Mouse (Mus musculus): ENCODE data around the gene Ift46. TPM values are rescaled to one million over a fixed set of nuclear protein-coding genes. Genes with fewer than 3 reads are reported as not detected.

Gene Ift46
- polyA plus RNA-seq, 1 experiment: 42.2 TPM

DNA sequence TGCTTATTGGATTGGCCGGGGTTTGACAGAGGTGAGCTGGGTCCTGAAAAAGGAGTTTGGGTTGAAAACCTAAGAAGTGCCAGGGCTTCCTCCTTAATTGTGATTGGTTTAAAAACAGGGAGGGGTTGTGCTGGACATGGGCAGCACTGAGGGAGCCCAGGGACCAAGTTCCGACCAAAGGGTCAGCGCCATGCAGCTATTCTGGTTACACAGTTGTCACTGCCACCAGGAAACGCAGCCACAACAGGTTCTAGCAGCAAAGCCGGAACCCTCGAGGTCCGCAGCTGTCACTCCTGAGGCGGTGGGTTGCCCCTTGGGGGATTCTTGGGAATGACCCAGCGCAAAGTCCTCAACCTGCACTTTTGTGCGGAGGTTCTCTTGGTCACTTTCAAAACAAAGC, 37.0 kb downstream of the Ift46 start:
- H3K4me3 ChIP-seq (replicated peaks; ENCODE audit: control insufficient read depth, low read depth, low read length): no peak overlapping the region
- 89% methylated on average over 10 of the region's 10 CpGs for WGBS
- H3K4me1 ChIP-seq (ENCODE audit: control insufficient read depth, insufficient read depth, low read length): no peaks in the 10 kb centered on the region
- no peak overlapping the region for H3K27ac ChIP-seq (ENCODE audit: control insufficient read depth, insufficient read depth, low read depth, low read length, poor library complexity)
- TF ChIP-seq CTCF (IDR thresholded peaks at IDR 0.05; ENCODE audit: control insufficient read depth, insufficient read depth, low read length) (no peak), POLR2A (IDR thresholded peaks at IDR 0.05; ENCODE audit: borderline replicate concordance, control insufficient read depth, low read depth, low read length) (no peak)

DNA sequence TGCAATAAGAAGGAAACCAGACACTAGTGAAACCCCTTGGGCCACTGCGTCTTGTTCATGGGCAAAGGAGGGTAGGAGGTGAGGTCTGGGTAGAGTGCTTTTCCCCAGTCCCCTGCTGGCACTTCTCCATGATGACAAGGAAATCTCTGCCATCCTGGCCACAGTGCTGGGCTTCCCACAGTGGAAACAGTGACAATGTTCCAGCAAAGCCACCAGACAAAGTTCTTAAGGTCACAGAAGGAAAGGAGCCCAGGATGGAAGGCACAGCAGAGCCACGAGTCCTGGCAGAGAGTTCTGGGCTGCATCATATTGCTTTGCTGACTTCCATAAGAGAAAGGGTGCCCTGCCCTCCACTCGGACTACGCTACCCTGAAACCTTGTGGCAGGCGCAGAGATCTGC, 37.8 kb downstream of the Ift46 start:
- H3K4me1 ChIP-seq (ENCODE audit: control insufficient read depth, insufficient read depth, low read length): no peaks in the 10 kb centered on the region
- no peak overlapping the region for H3K27ac ChIP-seq (ENCODE audit: control insufficient read depth, insufficient read depth, low read depth, low read length, poor library complexity)
- H3K4me3 ChIP-seq (replicated peaks; ENCODE audit: control insufficient read depth, low read depth, low read length): no peak overlapping the region
- 95% methylated on average over 5 of the region's 5 CpGs for WGBS
- TF ChIP-seq POLR2A (IDR thresholded peaks at IDR 0.05; ENCODE audit: borderline replicate concordance, control insufficient read depth, low read depth, low read length): no peak
- no peak for TF ChIP-seq CTCF (IDR thresholded peaks at IDR 0.05; ENCODE audit: control insufficient read depth, insufficient read depth, low read length)

DNA sequence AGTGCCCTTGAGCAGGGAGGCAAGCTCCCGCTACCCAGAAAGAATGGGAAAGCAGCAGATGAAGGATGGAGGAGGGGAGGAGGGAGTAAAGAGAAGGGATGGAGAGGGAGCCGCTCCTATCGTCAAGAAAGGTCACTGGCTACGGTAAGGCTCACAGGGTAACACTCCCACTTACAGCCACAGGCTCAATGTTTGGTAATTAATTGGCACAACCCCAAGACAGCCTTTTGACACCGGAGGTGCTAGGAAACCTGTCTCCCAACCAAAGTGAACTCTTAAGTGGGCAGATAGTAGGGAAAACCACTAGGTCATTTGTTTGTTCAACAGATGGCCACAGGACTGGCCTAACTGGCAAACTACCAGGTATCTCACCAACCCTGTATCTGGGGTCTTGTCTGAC, 39.4 kb downstream of the Ift46 start:
- Histone ChIP-seq H3K27ac (ENCODE audit: control insufficient read depth, insufficient read depth, low read depth, low read length, poor library complexity) (no peak overlapping the region), H3K4me3 (replicated peaks; ENCODE audit: control insufficient read depth, low read depth, low read length) (no peak overlapping the region), H3K4me1 (ENCODE audit: control insufficient read depth, insufficient read depth, low read length) (no peaks in the 10 kb centered on the region)
- no peak for TF ChIP-seq POLR2A (IDR thresholded peaks at IDR 0.05; ENCODE audit: borderline replicate concordance, control insufficient read depth, low read depth, low read length)
- TF ChIP-seq CTCF (IDR thresholded peaks at IDR 0.05; ENCODE audit: control insufficient read depth, insufficient read depth, low read length): no peak
- WGBS: 90% methylated on average over 5 of the region's 5 CpGs

DNA sequence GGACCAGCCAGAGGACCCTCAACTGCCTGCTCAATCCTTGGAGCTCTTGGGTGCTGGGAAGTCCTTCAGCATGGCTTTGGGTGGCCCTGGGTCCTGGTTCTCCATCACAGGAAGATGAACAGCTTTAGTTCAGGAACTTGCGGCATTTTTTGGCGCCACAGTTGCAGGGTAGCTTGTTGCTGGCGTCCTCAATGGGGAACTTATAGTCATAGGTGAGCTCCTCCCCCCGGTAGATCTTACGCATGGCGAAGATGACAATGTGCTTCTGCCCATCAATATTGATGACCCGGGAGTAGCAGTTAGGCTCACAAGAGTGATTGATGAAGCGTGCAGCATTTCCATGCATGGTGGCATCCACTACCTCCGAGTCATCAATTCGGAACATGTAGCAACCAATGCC, 40.1 kb downstream of the Ift46 start:
- no peak for TF ChIP-seq CTCF (IDR thresholded peaks at IDR 0.05; ENCODE audit: control insufficient read depth, insufficient read depth, low read length)
- no peak for TF ChIP-seq POLR2A (IDR thresholded peaks at IDR 0.05; ENCODE audit: borderline replicate concordance, control insufficient read depth, low read depth, low read length)
- 88% methylated on average over 10 of the region's 10 CpGs for WGBS

DNA sequence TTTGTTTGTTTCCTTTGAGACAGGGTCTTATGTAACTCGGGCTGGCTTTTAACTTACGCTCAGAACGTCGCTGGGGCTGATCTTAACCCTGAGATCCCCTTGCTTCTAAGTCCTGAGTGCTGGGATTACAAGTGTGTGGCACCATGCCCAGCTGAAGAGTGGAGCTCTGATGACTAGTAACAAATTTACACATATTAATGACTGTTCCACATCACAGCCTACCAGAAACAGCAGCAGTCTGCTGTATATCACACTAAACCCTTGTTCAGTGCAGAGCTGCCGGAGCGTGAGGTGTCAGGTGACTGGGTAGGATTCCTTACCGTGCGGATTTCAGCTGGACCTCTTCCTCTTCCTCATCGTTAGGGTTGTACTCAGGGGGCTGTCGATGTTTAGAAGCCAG, 42.6 kb downstream of the Ift46 start:
- Histone ChIP-seq H3K4me1 (ENCODE audit: control insufficient read depth, insufficient read depth, low read length) (no peaks in the 10 kb centered on the region), H3K27ac (ENCODE audit: control insufficient read depth, insufficient read depth, low read depth, low read length, poor library complexity) (no peak overlapping the region), H3K4me3 (replicated peaks; ENCODE audit: control insufficient read depth, low read depth, low read length) (no peak overlapping the region)
- TF ChIP-seq POLR2A (IDR thresholded peaks at IDR 0.05; ENCODE audit: borderline replicate concordance, control insufficient read depth, low read depth, low read length) (no peak), CTCF (IDR thresholded peaks at IDR 0.05; ENCODE audit: control insufficient read depth, insufficient read depth, low read length) (no peak)
- 86% methylated on average over 10 of the region's 10 CpGs for WGBS

More for the DNA sequence above, 40.1 kb downstream of the Ift46 start:
- Histone ChIP-seq H3K27ac (ENCODE audit: control insufficient read depth, insufficient read depth, low read depth, low read length, poor library complexity) (no peak overlapping the region), H3K4me1 (ENCODE audit: control insufficient read depth, insufficient read depth, low read length) (no peaks in the 10 kb centered on the region), H3K4me3 (replicated peaks; ENCODE audit: control insufficient read depth, low read depth, low read length) (no peak overlapping the region)

DNA sequence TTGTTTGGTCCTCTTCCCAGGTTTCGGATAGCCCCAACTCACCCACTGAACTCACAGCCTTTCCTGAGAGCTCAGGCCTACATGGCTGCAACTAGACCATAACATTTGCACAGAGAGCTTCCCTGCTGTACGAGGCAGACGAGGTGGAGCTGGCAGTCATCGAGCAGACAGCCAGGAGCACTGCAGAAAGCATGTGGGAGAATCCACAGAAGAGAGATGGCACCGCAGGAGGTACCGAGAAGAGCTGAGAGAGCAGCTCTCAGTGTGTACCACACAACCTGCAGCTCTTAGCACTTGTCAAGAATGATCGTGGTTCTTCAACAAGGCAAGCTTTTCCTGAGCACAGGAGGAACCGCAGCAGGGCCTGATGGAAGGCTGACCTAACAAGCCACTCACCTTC, 46.5 kb downstream of the Ift46 start:
- TF ChIP-seq POLR2A (IDR thresholded peaks at IDR 0.05; ENCODE audit: borderline replicate concordance, control insufficient read depth, low read depth, low read length): no peak
- no peak for TF ChIP-seq CTCF (IDR thresholded peaks at IDR 0.05; ENCODE audit: control insufficient read depth, insufficient read depth, low read length)
- 92% methylated on average over 8 of the region's 8 CpGs for WGBS
- no peak overlapping the region for H3K27ac ChIP-seq (ENCODE audit: control insufficient read depth, insufficient read depth, low read depth, low read length, poor library complexity)
- no peaks in the 10 kb centered on the region for H3K4me1 ChIP-seq (ENCODE audit: control insufficient read depth, insufficient read depth, low read length)
- no peak overlapping the region for H3K4me3 ChIP-seq (replicated peaks; ENCODE audit: control insufficient read depth, low read depth, low read length)

DNA sequence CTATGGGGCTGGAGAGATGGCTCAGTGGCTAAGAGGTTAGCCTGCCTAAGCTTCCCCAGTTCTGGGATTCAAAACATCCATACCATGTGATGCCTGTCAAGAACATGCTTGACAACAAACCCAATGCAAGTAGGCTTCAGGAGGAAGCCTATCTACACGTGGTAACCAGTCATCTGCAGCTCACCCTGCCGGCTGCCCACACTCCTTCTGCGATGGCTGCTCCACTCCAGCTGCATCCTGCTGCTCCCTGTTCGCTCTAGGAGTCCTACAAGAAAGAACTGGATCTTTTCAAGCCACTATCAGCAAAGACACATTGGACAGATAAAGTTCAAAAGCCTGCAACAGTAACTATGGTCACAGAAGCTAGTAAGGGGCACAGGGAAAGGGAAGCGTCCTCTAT, 49.8 kb downstream of the Ift46 start:
- H3K4me1 ChIP-seq (ENCODE audit: control insufficient read depth, insufficient read depth, low read length): no peaks in the 10 kb centered on the region

DNA sequence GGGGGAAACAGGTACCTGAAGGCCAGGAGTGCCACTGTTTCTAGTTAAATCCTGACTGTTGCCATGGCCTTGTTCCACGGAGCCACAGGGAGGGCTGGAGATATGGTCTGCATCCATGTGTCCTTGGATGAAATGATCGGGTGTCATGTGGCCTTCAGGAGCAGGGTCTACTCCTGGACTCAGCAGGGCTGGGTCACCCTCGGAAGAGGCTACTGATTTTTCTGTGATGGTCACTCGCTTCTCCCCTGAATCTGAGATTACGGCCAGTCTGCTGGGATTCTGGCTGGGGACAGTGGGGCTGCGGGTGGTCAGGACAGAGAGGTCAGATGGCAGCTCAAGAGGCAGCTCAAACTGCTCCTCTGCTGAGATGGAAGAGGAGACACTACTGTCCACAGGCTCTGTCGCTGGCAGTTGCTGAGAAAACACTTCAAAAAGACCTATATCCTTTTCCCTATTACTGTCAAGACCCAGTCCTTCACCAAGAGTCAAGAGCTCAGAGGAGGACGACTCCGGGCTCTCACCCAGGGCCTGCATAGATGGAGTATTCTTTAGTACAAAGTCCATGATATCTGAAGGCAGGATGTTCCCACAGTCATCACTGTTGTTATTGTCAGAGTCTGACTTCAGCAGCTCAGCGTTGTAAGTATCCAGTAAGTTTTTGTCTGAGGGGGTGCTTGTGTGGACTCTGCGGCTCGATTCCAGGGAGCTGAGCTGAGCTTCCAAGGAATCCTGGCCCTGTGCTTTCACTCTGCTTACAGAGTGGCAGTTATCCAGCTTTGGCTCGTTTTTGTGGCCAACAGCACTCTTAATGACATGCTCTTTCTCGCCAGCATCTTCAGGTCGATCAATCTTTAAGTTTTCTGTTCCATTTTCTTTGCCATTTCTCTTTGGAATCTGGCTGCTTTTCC, 52.5 kb downstream of the Ift46 start:
- no peak for TF ChIP-seq POLR2A (IDR thresholded peaks at IDR 0.05; ENCODE audit: borderline replicate concordance, control insufficient read depth, low read depth, low read length)
- no peak for TF ChIP-seq CTCF (IDR thresholded peaks at IDR 0.05; ENCODE audit: control insufficient read depth, insufficient read depth, low read length)
- no peaks in the 10 kb centered on the region for H3K4me1 ChIP-seq (ENCODE audit: control insufficient read depth, insufficient read depth, low read length)
- 91% methylated on average over 15 of the region's 15 CpGs for WGBS
- H3K4me3 ChIP-seq (replicated peaks; ENCODE audit: control insufficient read depth, low read depth, low read length): no peak overlapping the region
- no peak overlapping the region for H3K27ac ChIP-seq (ENCODE audit: control insufficient read depth, insufficient read depth, low read depth, low read length, poor library complexity)

More for the DNA sequence above, 49.8 kb downstream of the Ift46 start:
- Histone ChIP-seq H3K4me3 (replicated peaks; ENCODE audit: control insufficient read depth, low read depth, low read length) (no peak overlapping the region), H3K27ac (ENCODE audit: control insufficient read depth, insufficient read depth, low read depth, low read length, poor library complexity) (no peak overlapping the region)
- TF ChIP-seq POLR2A (IDR thresholded peaks at IDR 0.05; ENCODE audit: borderline replicate concordance, control insufficient read depth, low read depth, low read length) (no peak), CTCF (IDR thresholded peaks at IDR 0.05; ENCODE audit: control insufficient read depth, insufficient read depth, low read length) (no peak)
- 82% methylated on average over 5 of the region's 5 CpGs for WGBS
